Mouse (Mus musculus): Measurements from ENCODE around the gene Coasy. TPM values are rescaled to one million over a fixed set of nuclear protein-coding genes. Genes with fewer than 3 reads are reported as not detected.

Coasy gene
- total RNA-seq, 2 experiments from 2014 or later: 26.0 to 28.5 TPM

GRCm38 (mm10) chr11:101060126-101060525 lies 22.2 kb upstream of the Coasy start:
- intact Hi-C loops (cut with DNase I): loop anchor here (1.0 kb wide), 1 partner anchor 9 kb away; no protein-coding TSS in a partner anchor

GRCm38 (mm10) chr11:101061049-101061448 lies 21.3 kb upstream of the Coasy start:
- intact Hi-C loops (cut with DNase I): no loop called here
- DNase-seq (ENCODE audit: low spot score in 2 of 2): no peak

More at GRCm38 (mm10) chr11:101060126-101060525, 22.2 kb upstream of the Coasy start:
- DNase-seq (ENCODE audit: low spot score in 2 of 2): peak in 1 of 2 experiments; percentile 79

- intact Hi-C loops (cut with DNase I): no loop called here
- peak in 1 of 2 experiments; percentile 72 for DNase-seq (ENCODE audit: low spot score in 2 of 2)
Measured at GRCm38 (mm10) chr11:101062165-101062884, 20.0 kb upstream of the Coasy start.

GRCm38 (mm10) chr11:101062971-101063675 lies 19.2 kb upstream of the Coasy start:
- no peak for DNase-seq (ENCODE audit: low spot score in 2 of 2)
- intact Hi-C loops (cut with DNase I): no loop called here

- peak in 1 of 2 experiments; percentile 70 for DNase-seq (ENCODE audit: low spot score in 2 of 2)
- intact Hi-C loops (cut with DNase I): loop anchor here (2.0 kb wide), 1 partner anchor 171 kb away; no protein-coding TSS in a partner anchor
Measured at GRCm38 (mm10) chr11:101063676-101064327, 18.6 kb upstream of the Coasy start.

GRCm38 (mm10) chr11:101064462-101064861 lies 17.9 kb upstream of the Coasy start:
- intact Hi-C loops (cut with DNase I): loop anchor here (2.0 kb wide), 1 partner anchor 172 kb away; no protein-coding TSS in a partner anchor
- DNase-seq (ENCODE audit: low spot score in 2 of 2): no peak

- DNase-seq (ENCODE audit: low spot score in 2 of 2): no peak
- intact Hi-C loops (cut with DNase I): loop anchor here (2.0 kb wide), 1 partner anchor 172 kb away; no protein-coding TSS in a partner anchor
Measured at GRCm38 (mm10) chr11:101065002-101065401, 17.4 kb upstream of the Coasy start.

- DNase-seq (ENCODE audit: low spot score in 2 of 2): peak; percentile 82 to 83
- intact Hi-C loops (cut with DNase I): loop anchor here (2.0 kb wide), 1 partner anchor 84 kb away; no protein-coding TSS in a partner anchor
Measured at GRCm38 (mm10) chr11:101066549-101067412, 15.6 kb upstream of the Coasy start.

- intact Hi-C loops (cut with DNase I): no loop called here
- peak; percentile 97 for DNase-seq (ENCODE audit: low spot score in 2 of 2)
Measured at GRCm38 (mm10) chr11:101069391-101070188, 12.8 kb upstream of the Coasy start, which contains the start of gene Naglu. Gene Naglu (plus strand): TSS chr11:101070012.

GRCm38 (mm10) chr11:101070189-101070527 lies 12.2 kb upstream of the Coasy start:
- intact Hi-C loops (cut with DNase I): no loop called here
- no peak for DNase-seq (ENCODE audit: low spot score in 2 of 2)

- intact Hi-C loops (cut with DNase I): no loop called here
- DNase-seq (ENCODE audit: low spot score in 2 of 2): no peak
Measured at GRCm38 (mm10) chr11:101070987-101071386, 11.4 kb upstream of the Coasy start.

GRCm38 (mm10) chr11:101071810-101072428 lies 10.4 kb upstream of the Coasy start:
- no peak for DNase-seq (ENCODE audit: low spot score in 2 of 2)
- intact Hi-C loops (cut with DNase I): no loop called here

- intact Hi-C loops (cut with DNase I): no loop called here
- no peak for DNase-seq (ENCODE audit: low spot score in 2 of 2)
Measured at GRCm38 (mm10) chr11:101078121-101078520, 4.2 kb upstream of the Coasy start, which contains the start of gene Hsd17b1. Gene Hsd17b1 (plus strand): TSS chr11:101078411.

- intact Hi-C loops (cut with DNase I): no loop called here
- DNase-seq (ENCODE audit: low spot score in 2 of 2): no peak
Measured at GRCm38 (mm10) chr11:101079746-101080145, 2.6 kb upstream of the Coasy start.

GRCm38 (mm10) chr11:101080421-101080820 lies 1.9 kb upstream of the Coasy start:
- intact Hi-C loops (cut with DNase I): no loop called here
- no peak for DNase-seq (ENCODE audit: low spot score in 2 of 2)

- intact Hi-C loops (cut with DNase I): loop anchor here (2.0 kb wide), 1 partner anchor 95 kb away; no protein-coding TSS in a partner anchor
- DNase-seq (ENCODE audit: low spot score in 2 of 2): no peak
Measured at GRCm38 (mm10) chr11:101081659-101082058, 706 bp upstream of the Coasy start.

GRCm38 (mm10) chr11:101083083-101083697 lies 825 bp downstream of the Coasy start:
- intact Hi-C loops (cut with DNase I): loop anchor here (2.0 kb wide), 1 partner anchor 94 kb away; no protein-coding TSS in a partner anchor
- no peak for DNase-seq (ENCODE audit: low spot score in 2 of 2)

Data from left cerebral cortex, postnatal 25 days (tissue).